Mouse (Mus musculus) limb, embryonic 11.5 days (tissue): ENCODE results near the gene Sapcd1. TPM values are rescaled to one million over a fixed set of nuclear protein-coding genes. Genes with fewer than 3 reads are reported as not detected.
"Not testable (repeated sequence)": the region's sequence is repeated elsewhere in the genome, so short reads cannot be mapped to it uniquely, and the experiment has no call there.

Experiments
- ATAC-seq: fragments of 200-750 bp; cut with Nextera tagmentation; 2 replicates; pipeline ENCODE4 v1.8.0; 2017; ENCODE audit warnings: low read depth; ENCODE audit not compliant: insufficient number of reproducible peaks, low FRiP score, low TSS enrichment
- DNase-seq: peaks from one replicate; pipeline ENCODE4 v3.0.0-alpha.2; 2015; ENCODE audit warnings: low spot score
- H3K27ac ChIP-seq: fragments of 300-500 bp; sonication (generic); replicated peaks from 2 replicates; pipeline ENCODE4 v1.5.1; 2014; ENCODE audit warnings: low read depth, mild to moderate bottlenecking, low read length
- H3K27me3 ChIP-seq: fragments of 300-500 bp; sonication (generic); 2 replicates; pipeline ENCODE4 v1.6.1; 2014; ENCODE audit warnings: mild to moderate bottlenecking, low read length, mixed read lengths; ENCODE audit not compliant: control insufficient read depth, insufficient read depth
- H3K36me3 ChIP-seq: fragments of 300-500 bp; sonication (generic); 2 replicates; pipeline ENCODE4 v1.6.1; 2014; ENCODE audit warnings: mild to moderate bottlenecking, low read length, moderate library complexity, mixed read lengths; ENCODE audit not compliant: control insufficient read depth, insufficient read depth
- H3K4me1 ChIP-seq: fragments of 300-500 bp; sonication (generic); 2 replicates; pipeline ENCODE4 v1.6.1; 2014; ENCODE audit warnings: low read length, mixed read lengths; ENCODE audit not compliant: control insufficient read depth, insufficient read depth
- H3K4me2 ChIP-seq: fragments of 300-500 bp; sonication (generic); 2 replicates; pipeline ENCODE4 v1.6.1; 2014; ENCODE audit warnings: low read depth, mild to moderate bottlenecking, moderate library complexity; ENCODE audit not compliant: severe bottlenecking
- H3K4me3 ChIP-seq: fragments of 300-500 bp; sonication (generic); 2 replicates; pipeline ENCODE4 v1.5.1; 2014; ENCODE audit warnings: low read depth, low read length
- H3K9ac ChIP-seq: fragments of 300-500 bp; sonication (generic); 2 replicates; pipeline ENCODE4 v1.6.1; 2014; ENCODE audit warnings: mild to moderate bottlenecking, low read length
- H3K9me3 ChIP-seq: fragments of 300-500 bp; sonication (generic); 2 replicates; pipeline ENCODE4 v1.6.1; 2016; ENCODE audit warnings: low read length; ENCODE audit not compliant: control insufficient read depth
- WGBS: fragments of 180-500 bp; shearing (Covaris S2); extraction: QIAGEN DNeasy Blood & Tissue Kit; methylation state at CpG from one replicate; pipeline ENCODE4 v1.1.7; 2014; 5-methylcytosine and 5-hydroxymethylcytosine counted together
- polyA plus RNA-seq: library from polyadenylated mRNA; unstranded; fragments of >200 nt; fragmentation: Nextera tagmentation; extraction: Ambion mirVana; gene quantifications from 2 replicates; pipeline ENCODE4 v1.2.1, GENCODE M21; 2014

The Sapcd1 gene
- polyA plus RNA-seq, 1 experiment from 2014 or later = 1.4 TPM

- no peak for DNase-seq
Measured at GRCm38 (mm10) chr17:34996411-34997141, 31.2 kb downstream of the Sapcd1 start.

GRCm38 (mm10) chr17:34995927-34996326, 31.9 kb downstream of the Sapcd1 start:
- H3K9me3 ChIP-seq, H3K4me3 ChIP-seq, ATAC-seq, H3K4me2 ChIP-seq, H3K4me1 ChIP-seq, H3K27ac ChIP-seq, DNase-seq, H3K9ac ChIP-seq, H3K27me3 ChIP-seq: not testable (repeated sequence)
- peaks cover 20% of the 10 kb centered on the region for H3K36me3 ChIP-seq
- 96% methylated on average over 4 of the region's 4 CpGs for WGBS

More at GRCm38 (mm10) chr17:34996411-34997141, 31.2 kb downstream of the Sapcd1 start:
- Histone ChIP-seq H3K36me3 (peaks cover 16% of the 10 kb centered on the region), H3K27ac (no peak overlapping the region), H3K4me1 (peaks cover 3% of the 10 kb centered on the region; the same call in 1 of the 2 replicates), H3K27me3 (no peaks in the 10 kb centered on the region), H3K9me3 (no peaks in the 10 kb centered on the region), H3K9ac (no peak overlapping the region), H3K4me3 (no peak overlapping the region), H3K4me2 (peak overlapping the region; percentile 17; the same call in 1 of the 2 replicates)
- 93% methylated on average over 12 of the region's 14 CpGs for WGBS
- no peak for ATAC-seq

- not testable (repeated sequence) for H3K9me3 ChIP-seq, H3K27me3 ChIP-seq, H3K4me1 ChIP-seq, H3K9ac ChIP-seq, H3K4me2 ChIP-seq, H3K4me3 ChIP-seq, DNase-seq, ATAC-seq, H3K27ac ChIP-seq
- H3K36me3 ChIP-seq = peaks cover 20% of the 10 kb centered on the region
- WGBS = 95% methylated on average over 4 of the region's 4 CpGs
Measured at GRCm38 (mm10) chr17:34995192-34995591, 32.6 kb downstream of the Sapcd1 start.

- Histone ChIP-seq H3K27ac (no peak overlapping the region), H3K9me3 (no peaks in the 10 kb centered on the region), H3K36me3 (peaks cover 20% of the 10 kb centered on the region), H3K4me2 (no peak overlapping the region), H3K9ac (no peak overlapping the region), H3K4me1 (peaks cover 2% of the 10 kb centered on the region; the same call in 1 of the 2 replicates), H3K4me3 (no peak overlapping the region), H3K27me3 (no peaks in the 10 kb centered on the region)
- no peak for DNase-seq
- no peak for ATAC-seq
Measured at GRCm38 (mm10) chr17:34994751-34995150, 33.1 kb downstream of the Sapcd1 start.

GRCm38 (mm10) chr17:34984218-34984617, 43.6 kb downstream of the Sapcd1 start:
- H3K4me3 ChIP-seq = no peak overlapping the region
- H3K4me1 ChIP-seq = peaks cover 8% of the 10 kb centered on the region
- H3K36me3 ChIP-seq = peaks cover 9% of the 10 kb centered on the region; the same call in 1 of the 2 replicates
- no peak overlapping the region for H3K9ac ChIP-seq
- H3K9me3 ChIP-seq = no peaks in the 10 kb centered on the region
- 79% methylated on average over 2 of the region's 2 CpGs for WGBS
- H3K27ac ChIP-seq = no peak overlapping the region
- H3K4me2 ChIP-seq = no peak overlapping the region
- DNase-seq (no peak), ATAC-seq (no peak)
- H3K27me3 ChIP-seq = no peaks in the 10 kb centered on the region

DNA sequence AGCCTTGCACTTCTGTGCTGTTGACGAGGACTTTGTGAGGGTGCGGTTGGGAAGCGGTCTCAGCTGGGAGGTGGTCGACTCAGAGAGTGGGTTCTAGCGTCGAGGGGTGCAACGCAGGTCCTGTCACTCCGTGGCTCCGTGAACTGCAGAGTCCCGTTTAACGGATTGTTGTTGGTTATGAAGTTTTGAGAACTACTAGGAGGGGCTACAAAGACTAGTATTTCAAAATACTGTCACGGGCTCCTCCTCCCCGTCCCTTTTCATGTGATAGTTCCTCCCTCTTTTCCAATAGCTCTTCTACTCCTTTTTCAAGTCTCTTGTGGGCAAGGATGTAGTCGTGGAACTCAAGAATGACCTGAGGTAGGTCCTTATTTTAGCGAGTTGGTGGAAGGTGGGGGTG, 45.5 kb downstream of the Sapcd1 start:
- DNase-seq = no peak

GRCm38 (mm10) chr17:34981690-34982180, 46.1 kb downstream of the Sapcd1 start, which contains the start of gene Lsm2:
Gene Lsm2 (plus strand): TSS chr17:34981862.
- WGBS = under 1% methylated on average over 57 of the region's 58 CpGs
- peak; percentile 93 for ATAC-seq

More for the DNA sequence above, 45.5 kb downstream of the Sapcd1 start:
- Histone ChIP-seq H3K27me3 (no peaks in the 10 kb centered on the region), H3K4me3 (peak overlapping the region; percentile 92), H3K9me3 (no peaks in the 10 kb centered on the region), H3K27ac (peak overlapping the region; percentile 96; the same call in 1 of the 2 replicates), H3K36me3 (peaks cover 9% of the 10 kb centered on the region; the same call in 1 of the 2 replicates), H3K9ac (peak overlapping the region; percentile 87), H3K4me2 (peak overlapping the region; percentile 81), H3K4me1 (peaks cover 8% of the 10 kb centered on the region)
- peak; percentile 51; the same call in 1 of the 2 replicates for ATAC-seq
- whole genome bisulfite sequencing = under 1% methylated on average over 15 of the region's 15 CpGs

DNA sequence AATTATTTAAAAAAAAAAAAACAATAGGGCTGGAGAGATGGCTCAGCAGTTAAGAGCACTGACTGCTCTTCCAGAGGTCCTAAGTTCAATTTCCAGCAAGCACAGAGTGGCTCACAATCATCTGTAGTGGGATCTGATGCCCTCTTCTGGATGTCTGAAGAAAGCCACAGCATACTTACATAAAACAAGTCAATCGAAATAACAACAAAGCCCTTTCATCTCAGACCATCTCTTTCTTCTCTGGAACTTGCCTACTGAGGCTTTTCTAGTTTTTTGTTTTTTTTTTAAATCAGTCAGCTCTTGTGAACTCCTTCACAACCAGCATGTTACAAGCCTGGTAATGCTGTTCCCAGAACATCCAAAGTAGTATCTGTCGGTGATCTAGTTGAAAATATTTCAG, 47.2 kb downstream of the Sapcd1 start:
- 23% methylated on average over 2 of the region's 2 CpGs for WGBS

More at GRCm38 (mm10) chr17:34981690-34982180, 46.1 kb downstream of the Sapcd1 start, which contains the start of gene Lsm2:
- DNase-seq = peak; percentile 91
- peaks cover 8% of the 10 kb centered on the region for H3K4me1 ChIP-seq
- H3K9me3 ChIP-seq = no peaks in the 10 kb centered on the region
- H3K9ac ChIP-seq = peak within 1 kb of the TSS; percentile 87
- H3K27ac ChIP-seq = peak within 1 kb of the TSS; percentile 96
- H3K4me2 ChIP-seq = peak within 1 kb of the TSS; percentile 81
- H3K27me3 ChIP-seq = no peaks in the 10 kb centered on the region
- H3K36me3 ChIP-seq = peaks cover 9% of the 10 kb centered on the region; the same call in 1 of the 2 replicates
- peak within 1 kb of the TSS; percentile 92 for H3K4me3 ChIP-seq

More for the DNA sequence above, 47.2 kb downstream of the Sapcd1 start:
- Histone ChIP-seq H3K4me1 (peaks cover 8% of the 10 kb centered on the region), H3K27me3 (no peaks in the 10 kb centered on the region), H3K9ac (no peak overlapping the region), H3K9me3 (no peaks in the 10 kb centered on the region), H3K4me2 (peak overlapping the region; percentile 81), H3K4me3 (peak overlapping the region; percentile 92), H3K36me3 (peaks cover 1% of the 10 kb centered on the region; the same call in 1 of the 2 replicates), H3K27ac (no peak overlapping the region)
- DNase-seq (no peak), ATAC-seq (no peak)
